Mouse (Mus musculus) midbrain, embryonic 12.5 days (tissue): Measurements from ENCODE around the gene Spdya. TPM values are rescaled to one million over a fixed set of nuclear protein-coding genes. Genes with fewer than 3 reads are reported as not detected.
"Not testable (repeated sequence)": the region's sequence is repeated elsewhere in the genome, so short reads cannot be mapped to it uniquely, and the experiment has no call there.

Source experiments
- ATAC-seq: fragments of 200-750 bp; cut with Nextera tagmentation; 2 replicates; pipeline ENCODE4 v1.8.0; 2017; ENCODE audit warnings: low read depth, moderate TSS enrichment, moderate library complexity; ENCODE audit not compliant: low FRiP score
- H3K27ac ChIP-seq: fragments of 300-500 bp; sonication (generic); replicated peaks from 2 replicates; pipeline ENCODE4 v1.5.1; 2016; ENCODE audit warnings: mild to moderate bottlenecking
- H3K27me3 ChIP-seq: fragments of 300-500 bp; sonication (generic); 2 replicates; pipeline ENCODE4 v1.6.1; 2016; ENCODE audit warnings: mild to moderate bottlenecking
- H3K36me3 ChIP-seq: fragments of 300-500 bp; sonication (generic); 2 replicates; pipeline ENCODE4 v1.6.1; 2016
- H3K4me1 ChIP-seq: fragments of 300-500 bp; sonication (generic); 2 replicates; pipeline ENCODE4 v1.6.1; 2016
- H3K4me2 ChIP-seq: fragments of 300-500 bp; sonication (generic); replicated peaks from 2 replicates; pipeline ENCODE4 v1.6.1; 2016; ENCODE audit warnings: mild to moderate bottlenecking, moderate library complexity
- H3K4me3 ChIP-seq: fragments of 300-500 bp; sonication (generic); 2 replicates; pipeline ENCODE4 v1.5.1; 2016; ENCODE audit warnings: mild to moderate bottlenecking
- H3K9ac ChIP-seq: fragments of 300-500 bp; sonication (generic); replicated peaks from 2 replicates; pipeline ENCODE4 v1.6.1; 2016; ENCODE audit warnings: mild to moderate bottlenecking, moderate library complexity
- H3K9me3 ChIP-seq: fragments of 300-500 bp; sonication (generic); 2 replicates; pipeline ENCODE4 v1.6.1; 2016; ENCODE audit warnings: mild to moderate bottlenecking
- WGBS: fragments of 180-500 bp; shearing (Covaris S2); methylation state at CpG from one replicate; pipeline ENCODE4 v1.1.7; 2016; 5-methylcytosine and 5-hydroxymethylcytosine counted together
- polyA plus RNA-seq: library from polyadenylated mRNA; unstranded; fragments of >200 nt; fragmentation: Nextera tagmentation; extraction: Ambion mirVana; gene quantifications from 2 replicates; pipeline ENCODE4 v1.2.1, GENCODE M21; 2016

Spdya gene
- polyA plus RNA-seq, 1 experiment from 2014 or later: 2.0 TPM

GRCm38 (mm10) chr17:71639056-71639455 is 87.2 kb downstream of the Spdya start:
- not testable (repeated sequence) for H3K4me2 ChIP-seq, ATAC-seq, H3K9me3 ChIP-seq, H3K27me3 ChIP-seq, H3K4me3 ChIP-seq, H3K9ac ChIP-seq, H3K27ac ChIP-seq, H3K4me1 ChIP-seq
- peaks cover 87% of the 10 kb centered on the region for H3K36me3 ChIP-seq
- whole genome bisulfite sequencing: 86% methylated on average over 5 of the region's 5 CpGs

Other genes starting within 250 kb of the Spdya start
- 9.9 and 10.2 TPM in 2 replicates for gene Emilin2, start 240.1 kb upstream of the Spdya start, polyA plus RNA-seq
- gene Gm4707, start 92.1 kb upstream of the Spdya start, polyA plus RNA-seq: 4.9 and 5.3 TPM in 2 replicates
- gene Smchd1, start 76.7 kb upstream of the Spdya start, polyA plus RNA-seq: 65.4 and 76.8 TPM in 2 replicates
- 44.7 and 46.0 TPM in 2 replicates for gene Ndc80, start 25.2 kb upstream of the Spdya start, polyA plus RNA-seq
- 71.6 and 71.7 TPM in 2 replicates for gene Wdr43, start 63.8 kb downstream of the Spdya start, polyA plus RNA-seq
- gene Togaram2, start 121.2 kb downstream of the Spdya start, polyA plus RNA-seq: 0.14 TPM in 1 of 2 replicates, not detected in the other
- not detected in 2 replicates for gene Pcare, start 200.8 kb downstream of the Spdya start, polyA plus RNA-seq
- 6.6 and 8.6 TPM in 2 replicates for gene Clip4, start 216.4 kb downstream of the Spdya start, polyA plus RNA-seq